Mouse (Mus musculus): ENCODE results near the gene Fut7. TPM values are rescaled to one million over a fixed set of nuclear protein-coding genes. Genes with fewer than 3 reads are reported as not detected.
"Not testable (repeated sequence)": the region's sequence is repeated elsewhere in the genome, so short reads cannot be mapped to it uniquely, and the experiment has no call there.

Gene Fut7
- polyA plus RNA-seq, 1 experiment from 2014 or later = 0.17 TPM

- WGBS = 67% methylated on average over 8 of the region's 8 CpGs
- Histone ChIP-seq H3K4me2 (no peak within 1 kb of the TSS), H3K9me3 (no peaks in the 10 kb centered on the region), H3K27me3 (peaks cover 100% of the 10 kb centered on the region), H3K36me3 (no peaks in the 10 kb centered on the region), H3K9ac (no peak within 1 kb of the TSS), H3K27ac (no peak within 1 kb of the TSS), H3K4me1 (peaks cover 32% of the 10 kb centered on the region), H3K4me3 (no peak within 1 kb of the TSS)
- ATAC-seq (ENCODE audit: insufficient number of reproducible peaks, insufficient read depth, low FRiP score, low TSS enrichment, low read depth) = no peak
Measured at GRCm38 (mm10) chr2:25399051-25399450, 24.0 kb upstream of the Fut7 start, which contains the start of gene Npdc1. Gene Npdc1 (plus strand): TSS chr2:25399351.

- Histone ChIP-seq H3K36me3 (no peaks in the 10 kb centered on the region), H3K4me3 (0 out of 2 replicates have a peak overlapping the region, but pooled peaks have one; percentile 11), H3K27ac (no peak overlapping the region), H3K4me2 (peak overlapping the region; percentile 37), H3K4me1 (peaks cover 26% of the 10 kb centered on the region), H3K9me3 (no peaks in the 10 kb centered on the region), H3K9ac (no peak overlapping the region), H3K27me3 (peaks cover 96% of the 10 kb centered on the region)
- no peak for ATAC-seq (ENCODE audit: insufficient number of reproducible peaks, insufficient read depth, low FRiP score, low TSS enrichment, low read depth)
- WGBS = 17% methylated on average over 16 of the region's 16 CpGs
Measured at GRCm38 (mm10) chr2:25400291-25400690, 22.8 kb upstream of the Fut7 start.

- WGBS = 4% methylated on average over 17 of the region's 17 CpGs
- ATAC-seq (ENCODE audit: insufficient number of reproducible peaks, insufficient read depth, low FRiP score, low TSS enrichment, low read depth) = no peak
- Histone ChIP-seq H3K9ac (no peak overlapping the region), H3K27me3 (peaks cover 95% of the 10 kb centered on the region), H3K4me3 (0 out of 2 replicates have a peak overlapping the region, but pooled peaks have one; percentile 11), H3K4me2 (peak overlapping the region; percentile 37), H3K36me3 (no peaks in the 10 kb centered on the region), H3K27ac (no peak overlapping the region), H3K9me3 (no peaks in the 10 kb centered on the region), H3K4me1 (peaks cover 23% of the 10 kb centered on the region)
Measured at GRCm38 (mm10) chr2:25400764-25401163, 22.3 kb upstream of the Fut7 start.

GRCm38 (mm10) chr2:25402377-25402971 is 20.6 kb upstream of the Fut7 start:
- Histone ChIP-seq H3K4me1 (peaks cover 14% of the 10 kb centered on the region; the same call in 1 of the 2 replicates), H3K36me3 (no peaks in the 10 kb centered on the region), H3K27me3 (peaks cover 87% of the 10 kb centered on the region), H3K9me3 (no peaks in the 10 kb centered on the region), H3K27ac (no peak overlapping the region; the same call in 1 of the 2 replicates), H3K4me2 (peak overlapping the region; percentile 80), H3K9ac (peak overlapping the region; percentile 74), H3K4me3 (peak overlapping the region; percentile 63)
- under 1% methylated on average over 13 of the region's 13 CpGs for WGBS
- 0 out of 2 replicates have a peak, but pooled peaks have one; percentile 33 for ATAC-seq (ENCODE audit: insufficient number of reproducible peaks, insufficient read depth, low FRiP score, low TSS enrichment, low read depth)

GRCm38 (mm10) chr2:25402972-25403601 is 20.0 kb upstream of the Fut7 start:
- Histone ChIP-seq H3K9me3 (no peaks in the 10 kb centered on the region), H3K27ac (no peak overlapping the region; the same call in 1 of the 2 replicates), H3K4me2 (peak overlapping the region; percentile 80), H3K9ac (peak overlapping the region; percentile 74), H3K27me3 (peaks cover 81% of the 10 kb centered on the region), H3K4me1 (peaks cover 14% of the 10 kb centered on the region; the same call in 1 of the 2 replicates), H3K4me3 (peak overlapping the region; percentile 63), H3K36me3 (no peaks in the 10 kb centered on the region)
- WGBS = 2% methylated on average over 53 of the region's 54 CpGs
- no peak for ATAC-seq (ENCODE audit: insufficient number of reproducible peaks, insufficient read depth, low FRiP score, low TSS enrichment, low read depth)

GRCm38 (mm10) chr2:25403994-25404393 is 19.1 kb upstream of the Fut7 start:
- no peak overlapping the region for H3K9ac ChIP-seq
- peak overlapping the region; percentile 63 for H3K4me3 ChIP-seq
- H3K4me1 ChIP-seq = peaks cover 14% of the 10 kb centered on the region; the same call in 1 of the 2 replicates
- ATAC-seq (ENCODE audit: insufficient number of reproducible peaks, insufficient read depth, low FRiP score, low TSS enrichment, low read depth) = no peak
- no peaks in the 10 kb centered on the region for H3K9me3 ChIP-seq
- H3K27me3 ChIP-seq = peaks cover 72% of the 10 kb centered on the region
- WGBS = 86% methylated on average over 4 of the region's 4 CpGs
- H3K27ac ChIP-seq = no peak overlapping the region
- H3K4me2 ChIP-seq = peak overlapping the region; percentile 80
- no peaks in the 10 kb centered on the region for H3K36me3 ChIP-seq

- 83% methylated on average over 10 of the region's 10 CpGs for WGBS
Measured at GRCm38 (mm10) chr2:25408908-25409307, 14.2 kb upstream of the Fut7 start.

GRCm38 (mm10) chr2:25413436-25413835 is 9.6 kb upstream of the Fut7 start:
- H3K9me3 ChIP-seq; H3K4me1 ChIP-seq; H3K27ac ChIP-seq; ATAC-seq (ENCODE audit: insufficient number of reproducible peaks, insufficient read depth, low FRiP score, low TSS enrichment, low read depth); H3K36me3 ChIP-seq; H3K27me3 ChIP-seq; H3K9ac ChIP-seq; H3K4me2 ChIP-seq; H3K4me3 ChIP-seq: not testable (repeated sequence)

More at GRCm38 (mm10) chr2:25408908-25409307, 14.2 kb upstream of the Fut7 start:
- Histone ChIP-seq H3K27me3 (peaks cover 29% of the 10 kb centered on the region), H3K36me3 (no peaks in the 10 kb centered on the region), H3K4me3 (no peak overlapping the region), H3K9me3 (no peaks in the 10 kb centered on the region), H3K4me1 (no peaks in the 10 kb centered on the region), H3K4me2 (no peak overlapping the region), H3K27ac (no peak overlapping the region), H3K9ac (no peak overlapping the region)
- ATAC-seq (ENCODE audit: insufficient number of reproducible peaks, insufficient read depth, low FRiP score, low TSS enrichment, low read depth) = no peak

GRCm38 (mm10) chr2:25417426-25417825 is 5.6 kb upstream of the Fut7 start:
- no peaks in the 10 kb centered on the region for H3K36me3 ChIP-seq
- no peak for ATAC-seq (ENCODE audit: insufficient number of reproducible peaks, insufficient read depth, low FRiP score, low TSS enrichment, low read depth)
- H3K27ac ChIP-seq = no peak overlapping the region
- no peaks in the 10 kb centered on the region for H3K4me1 ChIP-seq
- H3K4me3 ChIP-seq = no peak overlapping the region
- WGBS = 19% methylated on average over 3 of the region's 3 CpGs
- peaks cover under 1% of the 10 kb centered on the region; the same call in 1 of the 2 replicates for H3K27me3 ChIP-seq
- H3K9ac ChIP-seq = no peak overlapping the region
- H3K4me2 ChIP-seq = no peak overlapping the region
- no peaks in the 10 kb centered on the region for H3K9me3 ChIP-seq

- Histone ChIP-seq H3K9me3 (no peaks in the 10 kb centered on the region), H3K27me3 (peaks cover 42% of the 10 kb centered on the region), H3K36me3 (no peaks in the 10 kb centered on the region), H3K9ac (no peak overlapping the region), H3K4me1 (no peaks in the 10 kb centered on the region), H3K27ac (no peak overlapping the region), H3K4me3 (no peak overlapping the region), H3K4me2 (no peak overlapping the region)
- no peak for ATAC-seq (ENCODE audit: insufficient number of reproducible peaks, insufficient read depth, low FRiP score, low TSS enrichment, low read depth)
- 21% methylated on average over 3 of the region's 3 CpGs for WGBS
Measured at GRCm38 (mm10) chr2:25421896-25422295, 1.2 kb upstream of the Fut7 start.

- Histone ChIP-seq H3K36me3 (no peaks in the 10 kb centered on the region), H3K27ac (no peak overlapping the region), H3K9me3 (no peaks in the 10 kb centered on the region), H3K4me1 (no peaks in the 10 kb centered on the region), H3K4me2 (no peak overlapping the region), H3K4me3 (no peak overlapping the region), H3K27me3 (peaks cover 42% of the 10 kb centered on the region), H3K9ac (no peak overlapping the region)
- 71% methylated on average over 1 of the region's 1 CpGs for WGBS
- no peak for ATAC-seq (ENCODE audit: insufficient number of reproducible peaks, insufficient read depth, low FRiP score, low TSS enrichment, low read depth)
Measured at GRCm38 (mm10) chr2:25423626-25424025, 559 bp downstream of the Fut7 start.

GRCm38 (mm10) chr2:25425481-25425880 is 2.4 kb downstream of the Fut7 start:
- H3K4me1 ChIP-seq = peaks cover 8% of the 10 kb centered on the region
- H3K9ac ChIP-seq = no peak overlapping the region; the same call in 1 of the 2 replicates
- H3K4me3 ChIP-seq = no peak overlapping the region
- H3K27ac ChIP-seq = no peak overlapping the region
- WGBS = 50% methylated on average over 27 of the region's 27 CpGs
- H3K9me3 ChIP-seq = no peaks in the 10 kb centered on the region
- H3K36me3 ChIP-seq = no peaks in the 10 kb centered on the region
- no peak overlapping the region for H3K4me2 ChIP-seq
- H3K27me3 ChIP-seq = peaks cover 60% of the 10 kb centered on the region
- ATAC-seq (ENCODE audit: insufficient number of reproducible peaks, insufficient read depth, low FRiP score, low TSS enrichment, low read depth) = no peak

All from embryonic facial prominence, embryonic 13.5 days (tissue).